ENCODE assay signal across 31 mouse cellular contexts in the genomic region with DNA sequence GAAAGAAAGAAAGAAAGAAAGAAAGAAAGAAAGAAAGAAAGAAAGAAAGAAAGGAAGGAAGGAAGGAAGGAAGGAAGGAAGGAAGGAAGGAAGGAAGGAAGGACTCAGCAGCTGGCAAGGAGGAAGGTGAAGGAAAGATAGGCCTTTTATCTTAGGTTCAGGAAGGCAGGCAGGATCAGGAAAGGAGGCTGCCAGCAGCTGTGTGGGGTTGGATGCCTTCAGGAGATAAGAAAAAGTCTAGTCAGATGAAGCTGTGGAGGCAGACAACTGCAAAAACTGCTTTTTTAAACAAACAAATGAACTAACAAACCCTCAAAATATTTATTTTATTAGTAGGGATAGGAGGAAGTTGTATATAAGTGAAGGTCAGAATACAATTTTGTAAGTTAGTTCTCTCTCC. TPM values are rescaled to one million over a fixed set of nuclear protein-coding genes. Genes with fewer than 3 reads are reported as not detected.
DNase-seq lines count a peak whose midpoint lies in the region; ATAC-seq and TF ChIP-seq lines count a peak whose summit lies in the region.
"Had no signal": no experiment of that assay in that cellular context is flagged by ENCODE, and none has a peak within 500 bp of the region (broad histone marks: within the 10 kb centered on the region; RNA-seq: fewer than 3 reads in every experiment).

No protein-coding gene starts in this region.

- DNase-seq in 416B (ENCODE audit: low read depth) = peak; percentile 31
- no peak for DNase-seq in liver, postnatal 0 days
- DNase-seq in adipocyte (ENCODE audit: low spot score) = no peak
- no peak for DNase-seq in lung, postnatal 4 days
- DNase-seq: adrenal gland, postnatal 10 days; cerebellum, adult 11-12 months; cerebellum, adult 9-11 months; embryo, embryonic 11 days; gastrocnemius, adult 2 months; heart, postnatal 10 days; kidney, adult 2 months; kidney, postnatal 36 days; lung, adult 18-20 months; thymus, adult 2 months; thymus, postnatal 4 days had no signal

- peaks cover 28% of the 10 kb centered on the region for H3K4me1 ChIP-seq in bone marrow, adult 2 months (ENCODE audit: control insufficient read depth, insufficient read depth, low read length)
- peaks cover 72% of the 10 kb centered on the region for H3K4me1 ChIP-seq in liver, embryonic 12.5 days
- H3K4me1 ChIP-seq in liver, postnatal 0 days (ENCODE audit: insufficient read depth) = peaks cover 53% of the 10 kb centered on the region
- H3K4me1 ChIP-seq: embryonic facial prominence, embryonic 12.5 days had no signal

- peak overlapping the region; percentile 30 for H3K4me2 ChIP-seq in liver, embryonic 12.5 days
- no peak overlapping the region; the same call in 1 of the 2 replicates for H3K4me2 ChIP-seq in liver, postnatal 0 days (ENCODE audit: low read depth, low read length)
- H3K4me2 ChIP-seq: embryonic facial prominence, embryonic 12.5 days; heart, embryonic 13.5 days; hindbrain, embryonic 15.5 days; limb, embryonic 12.5 days; midbrain, embryonic 11.5 days; neural tube, embryonic 13.5 days had no signal

- no peak for TF ChIP-seq POLR2A in bone marrow, adult 2 months (IDR thresholded peaks at IDR 0.05; ENCODE audit: borderline replicate concordance, control insufficient read depth, low read depth, low read length)

- ATAC-seq in liver, embryonic 12.5 days = peak; percentile 63; the same call in 1 of the 2 replicates
- peak; percentile 14; the same call in 1 of the 2 replicates for ATAC-seq in liver, postnatal 0 days
- ATAC-seq in megakaryocyte, adult 5-6 weeks (ENCODE audit: poor library complexity, severe bottlenecking) = no peak
- ATAC-seq: forebrain, embryonic 16.5 days; lung, postnatal 0 days had no signal

- no peaks in the 10 kb centered on the region for H3K9me3 ChIP-seq in liver, embryonic 12.5 days (replicated peaks)
- no peaks in the 10 kb centered on the region for H3K9me3 ChIP-seq in liver, postnatal 0 days (ENCODE audit: low read length)
- H3K9me3 ChIP-seq: embryonic facial prominence, embryonic 12.5 days; heart, embryonic 13.5 days; hindbrain, embryonic 10.5 days; hindbrain, embryonic 15.5 days; neural tube, embryonic 13.5 days had no signal

- TF ChIP-seq EP300 in liver, postnatal 0 days (IDR thresholded peaks at IDR 0.05; ENCODE audit: low read depth) = peak; percentile 93

- peaks cover 17% of the 10 kb centered on the region for H3K36me3 ChIP-seq in liver, embryonic 12.5 days
- peaks cover 2% of the 10 kb centered on the region for H3K36me3 ChIP-seq in liver, postnatal 0 days (replicated peaks; ENCODE audit: insufficient read depth, low read length)
- H3K36me3 ChIP-seq: embryonic facial prominence, embryonic 12.5 days; heart, embryonic 13.5 days; hindbrain, embryonic 10.5 days; hindbrain, embryonic 15.5 days; limb, embryonic 12.5 days; neural tube, embryonic 13.5 days had no signal

- H3K9ac ChIP-seq in liver, embryonic 12.5 days = peak overlapping the region; percentile 39
- H3K9ac ChIP-seq in liver, postnatal 0 days (replicated peaks) = no peak overlapping the region
- H3K9ac ChIP-seq: embryonic facial prominence, embryonic 12.5 days; heart, embryonic 13.5 days; hindbrain, embryonic 15.5 days; limb, embryonic 12.5 days; neural tube, embryonic 13.5 days had no signal

- peak overlapping the region; percentile 81 for H3K27ac ChIP-seq in bone marrow, adult 2 months (ENCODE audit: control insufficient read depth, insufficient read depth, low read depth, low read length, poor library complexity)
- H3K27ac ChIP-seq in liver, embryonic 12.5 days = peak overlapping the region; percentile 84
- peak overlapping the region; percentile 91 for H3K27ac ChIP-seq in liver, postnatal 0 days (ENCODE audit: low read depth)
- H3K27ac ChIP-seq: embryonic facial prominence, embryonic 12.5 days; gastrocnemius, adult 2 months; heart, adult 2 months; heart, embryonic 13.5 days; hindbrain, embryonic 10.5 days; hindbrain, embryonic 15.5 days; layer of hippocampus, adult 2 months; left cerebral cortex, adult 2 months; limb, embryonic 12.5 days; macrophage; neural tube, embryonic 13.5 days had no signal

- TF ChIP-seq CTCF in bone marrow, adult 2 months (IDR thresholded peaks at IDR 0.05; ENCODE audit: control insufficient read depth, insufficient read depth, low read length) = no peak
- TF ChIP-seq CTCF in liver, postnatal 0 days (IDR thresholded peaks at IDR 0.05; ENCODE audit: low read depth) = no peak

- H3K4me3 ChIP-seq in bone marrow, adult 2 months (replicated peaks; ENCODE audit: control insufficient read depth, low read depth, low read length) = no peak overlapping the region
- no peak overlapping the region for H3K4me3 ChIP-seq in liver, embryonic 12.5 days
- H3K4me3 ChIP-seq in liver, postnatal 0 days (ENCODE audit: low read depth, low read length) = no peak overlapping the region
- H3K4me3 ChIP-seq: embryonic facial prominence, embryonic 12.5 days; gastrocnemius, adult 2 months; heart, adult 2 months; heart, embryonic 13.5 days; hindbrain, embryonic 10.5 days; hindbrain, embryonic 15.5 days; layer of hippocampus, adult 2 months; left cerebral cortex, adult 2 months; limb, embryonic 12.5 days; neural tube, embryonic 13.5 days had no signal

- H3K27me3 ChIP-seq in liver, embryonic 12.5 days (replicated peaks) = no peaks in the 10 kb centered on the region
- H3K27me3 ChIP-seq in liver, postnatal 0 days (ENCODE audit: insufficient read depth, low read length) = no peaks in the 10 kb centered on the region
- H3K27me3 ChIP-seq: embryonic facial prominence, embryonic 12.5 days; hindbrain, embryonic 15.5 days had no signal

RNA-seq across cellular contexts. Expression of a gene that starts 4.6 kb away (rescaled TPM):
- polyA plus RNA-seq in bone marrow, adult 2 months (2011; ENCODE audit: insufficient read depth, insufficient read length, low replicate concordance, missing spikeins) = 39.9 and 54.1 TPM in 2 replicates
- polyA plus RNA-seq in liver, embryonic 12.5 days (2016; fragmentation: Nextera tagmentation; extraction: Ambion mirVana) = 103 and 113 TPM in 2 replicates
- polyA plus RNA-seq in liver, postnatal 0 days (2015; fragmentation: Nextera tagmentation; extraction: Ambion mirVana) = 72.7 and 75.6 TPM in 2 replicates
- total RNA-seq in megakaryocyte, adult 5-6 weeks (2015) = 85.2 and 95.7 TPM in 2 replicates
- total RNA-seq in megakaryocyte, adult 5-6 weeks (2017) = 29.7 and 42.0 TPM in 2 replicates

RNA-seq across cellular contexts. Expression of a gene that starts 14.0 kb away (rescaled TPM):
- 89.7 and 103 TPM in 2 replicates for polyA plus RNA-seq in bone marrow, adult 2 months (2011; ENCODE audit: insufficient read depth, insufficient read length, low replicate concordance, missing spikeins)
- 176 and 179 TPM in 2 replicates for polyA plus RNA-seq in liver, embryonic 12.5 days (2016; fragmentation: Nextera tagmentation; extraction: Ambion mirVana)
- polyA plus RNA-seq in liver, postnatal 0 days (2015; fragmentation: Nextera tagmentation; extraction: Ambion mirVana) = 102 and 108 TPM in 2 replicates
- 5.5 and 10.9 TPM in 2 replicates for total RNA-seq in megakaryocyte, adult 5-6 weeks (2015)
- 4.4 and 6.6 TPM in 2 replicates for total RNA-seq in megakaryocyte, adult 5-6 weeks (2017)
- polyA plus RNA-seq: forebrain, embryonic 16.5 days had no signal

RNA-seq across cellular contexts. Expression of a gene that starts 22.5 kb away (rescaled TPM):
- not detected in 2 replicates for polyA plus RNA-seq in bone marrow, adult 2 months (2011; ENCODE audit: insufficient read depth, insufficient read length, low replicate concordance, missing spikeins)
- polyA plus RNA-seq in liver, embryonic 12.5 days (2016; fragmentation: Nextera tagmentation; extraction: Ambion mirVana) = 0.80 and 0.81 TPM in 2 replicates
- 0.33 and 0.68 TPM in 2 replicates for polyA plus RNA-seq in liver, postnatal 0 days (2015; fragmentation: Nextera tagmentation; extraction: Ambion mirVana)
- total RNA-seq in megakaryocyte, adult 5-6 weeks (2015) = not detected in 2 replicates
- total RNA-seq in megakaryocyte, adult 5-6 weeks (2017) = not detected in 2 replicates
- polyA plus RNA-seq: macrophage had no signal

RNA-seq across cellular contexts. Expression of a gene that starts 35.1 kb away (rescaled TPM):
- polyA plus RNA-seq in bone marrow, adult 2 months (2011; ENCODE audit: insufficient read depth, insufficient read length, low replicate concordance, missing spikeins) = 10.5 and 23.3 TPM in 2 replicates
- 41.1 and 46.3 TPM in 2 replicates for polyA plus RNA-seq in liver, embryonic 12.5 days (2016; fragmentation: Nextera tagmentation; extraction: Ambion mirVana)
- 34.9 and 36.6 TPM in 2 replicates for polyA plus RNA-seq in liver, postnatal 0 days (2015; fragmentation: Nextera tagmentation; extraction: Ambion mirVana)
- total RNA-seq in megakaryocyte, adult 5-6 weeks (2015) = 19.7 and 22.1 TPM in 2 replicates
- 22.8 and 24.8 TPM in 2 replicates for total RNA-seq in megakaryocyte, adult 5-6 weeks (2017)

RNA-seq across cellular contexts. Expression of a gene that starts 36.3 kb away (rescaled TPM):
- polyA plus RNA-seq in bone marrow, adult 2 months (2011; ENCODE audit: insufficient read depth, insufficient read length, low replicate concordance, missing spikeins) = 10.4 and 18.7 TPM in 2 replicates
- polyA plus RNA-seq in liver, embryonic 12.5 days (2016; fragmentation: Nextera tagmentation; extraction: Ambion mirVana) = 36.9 and 40.6 TPM in 2 replicates
- polyA plus RNA-seq in liver, postnatal 0 days (2015; fragmentation: Nextera tagmentation; extraction: Ambion mirVana) = 18.1 and 18.2 TPM in 2 replicates
- total RNA-seq in megakaryocyte, adult 5-6 weeks (2015) = 3.9 and 5.0 TPM in 2 replicates
- 10.8 and 11.1 TPM in 2 replicates for total RNA-seq in megakaryocyte, adult 5-6 weeks (2017)
